Mouse (Mus musculus) colon, adult 2 months (tissue): ENCODE measurements around the gene Krt81. TPM values are rescaled to one million over a fixed set of nuclear protein-coding genes. Genes with fewer than 3 reads are reported as not detected.

ENCODE experiments used
- polyA plus RNA-seq: library from polyadenylated mRNA; depleted of rRNA; stranded (reverse); fragments of >200 nt; gene quantifications from 2 replicates; pipeline ENCODE4 v1.2.3, GENCODE M21; 2012; rRNA removed

Krt81 gene
- not detected in 2 replicates for polyA plus RNA-seq

DNA sequence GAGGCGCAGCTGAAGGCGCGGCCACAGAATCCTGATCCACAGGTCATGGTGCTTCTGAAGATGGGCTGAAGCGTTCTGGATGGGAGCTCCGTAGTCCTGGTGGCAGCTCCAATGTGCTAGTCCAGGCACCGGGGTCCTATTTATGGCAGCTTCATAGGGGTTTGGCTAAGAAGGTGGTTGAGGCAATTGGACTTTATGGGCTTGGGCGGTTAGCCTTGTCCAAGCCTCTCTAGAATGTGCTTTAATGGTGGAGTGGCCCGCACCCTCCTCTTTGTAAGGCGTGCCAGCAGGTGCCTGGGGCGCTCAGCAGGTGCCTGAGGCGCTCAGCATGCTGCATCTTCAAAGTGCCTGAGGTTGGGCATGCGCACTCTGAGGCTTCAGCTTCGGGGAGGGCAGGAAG lies at the start of gene Krt81:
Krt81 (minus strand) TSS at position 101 of the 400 bp plus-strand sequence.

DNA sequence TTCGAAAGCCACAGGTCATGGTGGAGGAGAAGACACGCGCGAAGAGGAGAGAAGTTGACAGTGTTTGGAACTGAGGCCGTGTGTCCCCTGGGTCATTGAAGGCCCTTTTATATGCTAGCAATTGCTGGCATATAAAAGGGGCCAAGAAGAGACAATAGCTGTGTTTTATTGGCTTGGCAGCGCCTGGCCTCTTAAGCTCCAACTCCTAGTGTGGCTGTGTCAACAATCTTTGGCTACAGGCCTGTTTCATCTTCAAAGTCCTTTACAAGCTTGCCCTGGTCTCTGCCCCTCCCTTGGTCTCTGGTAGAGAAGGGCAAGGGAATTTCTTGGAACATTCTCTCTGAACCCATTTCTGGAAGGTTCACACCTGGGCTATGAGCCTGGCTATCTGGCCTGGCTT lies 27.9 kb upstream of the Krt81 start, which contains the start of gene Krt83:
Krt83 (minus strand) TSS at position 82 of the 400 bp plus-strand sequence.

DNA sequence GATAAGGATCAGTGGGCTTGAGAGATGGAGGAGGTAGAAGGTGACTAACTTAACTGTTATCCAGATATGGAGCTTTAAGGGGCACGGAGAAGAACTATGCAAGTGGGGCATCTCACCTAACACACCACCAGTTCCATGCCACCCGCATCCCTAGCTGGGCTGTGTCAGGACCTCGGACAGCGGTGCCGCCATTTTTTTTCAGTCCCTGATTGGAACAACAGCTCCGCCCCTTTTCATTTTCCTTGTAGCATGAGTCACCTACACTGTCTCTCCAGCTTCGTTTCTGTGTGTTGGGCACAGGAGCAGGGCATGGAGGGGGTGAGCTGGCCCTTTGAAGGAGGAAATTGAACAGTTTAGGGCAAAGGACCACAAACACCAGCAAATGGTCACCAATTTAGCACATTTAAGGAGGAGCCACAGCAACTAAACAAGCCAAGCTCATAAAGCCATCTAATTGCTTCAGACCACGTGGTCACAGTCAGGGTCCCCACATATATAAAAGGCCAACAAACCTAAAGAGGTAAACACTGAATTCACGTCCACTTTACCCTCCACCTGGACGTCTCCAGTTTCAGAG lies 9.5 kb upstream of the Krt81 start, which contains the start of gene Krt86:
Krt86 (plus strand) TSS at position 527 of the 577 bp plus-strand sequence.

DNA sequence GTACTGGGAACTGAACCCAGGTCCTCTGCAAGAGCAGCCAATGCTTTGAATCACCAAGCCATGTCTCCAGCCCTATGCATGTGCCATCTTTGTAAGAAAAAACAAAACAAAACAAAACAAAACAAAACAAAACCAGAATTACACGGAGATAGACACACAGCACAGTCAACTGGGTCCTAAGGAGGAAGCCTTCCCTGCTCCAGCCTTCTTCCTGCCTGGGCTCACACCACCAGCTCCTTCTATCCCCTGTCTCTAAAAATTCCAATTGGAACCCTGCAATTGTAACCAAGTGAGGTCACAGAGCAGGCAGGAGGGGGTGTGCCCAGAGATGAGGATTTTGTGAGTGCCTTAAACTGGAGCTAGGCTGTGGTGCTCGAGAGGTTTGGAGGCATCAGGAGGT lies 16.1 kb downstream of the Krt81 start, which contains the start of gene Krt88:
Krt88 (plus strand) TSS at position 301 of the 400 bp plus-strand sequence.

DNA sequence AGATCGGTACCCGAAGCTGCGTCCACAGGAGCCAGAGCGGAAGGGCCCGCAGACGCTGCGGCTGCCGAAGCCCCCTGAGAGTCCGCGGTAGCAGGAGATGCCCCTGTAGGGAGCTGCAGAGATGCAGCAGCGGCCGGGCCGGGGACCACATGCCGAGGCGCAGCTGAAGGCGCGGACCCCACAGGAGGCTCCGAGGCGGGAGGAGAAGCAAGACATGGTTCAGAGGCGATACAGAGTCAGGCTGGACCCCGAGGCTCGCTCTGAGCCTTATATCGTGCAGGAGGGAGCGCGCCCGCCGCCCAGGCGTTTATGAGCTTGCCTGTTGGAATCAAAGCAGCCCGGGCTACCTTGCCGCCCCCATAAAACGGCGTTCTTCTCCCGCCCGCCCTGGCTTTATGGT lies 25.0 kb downstream of the Krt81 start, which contains the start of gene Krt87:
Krt87 (minus strand) TSS at position 250 of the 400 bp plus-strand sequence.

DNA sequence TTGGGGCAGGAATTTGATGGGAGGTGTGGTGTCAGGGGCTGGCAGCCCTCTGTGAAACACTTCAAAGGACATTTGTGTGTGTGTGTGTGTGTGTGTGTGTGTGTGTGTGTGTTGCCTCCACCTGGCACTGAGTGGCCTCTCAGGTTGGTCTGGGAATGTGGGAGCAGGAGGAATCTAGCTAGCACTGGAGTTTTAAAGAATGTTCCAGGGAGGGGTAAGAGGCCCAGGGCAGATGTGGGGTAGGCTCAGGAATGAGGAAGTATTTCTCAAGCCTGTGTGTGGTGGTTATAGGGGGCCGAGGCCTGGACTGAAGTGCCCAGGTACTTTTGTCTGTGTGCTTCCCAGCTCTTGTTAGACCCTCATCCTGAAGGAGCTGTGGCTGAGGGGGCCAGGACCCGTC lies 52.8 kb downstream of the Krt81 start, which contains the start of gene Krt7:
Krt7 (plus strand) TSS at position 269 of the 400 bp plus-strand sequence.

Other genes with a start within 250 kb of the Krt81 start
- gene Grasp, start 239.6 kb downstream of the Krt81 start, polyA plus RNA-seq = 11.3 and 14.6 TPM in 2 replicates
- 17.2 and 17.8 TPM in 2 replicates for gene Nr4a1, start 209.5 kb downstream of the Krt81 start, polyA plus RNA-seq
- 58.0 and 64.1 TPM in 2 replicates for gene Atg101, start 179.5 kb downstream of the Krt81 start, polyA plus RNA-seq
- 0.28 and 0.51 TPM in 2 replicates for gene 6030408B16Rik, start 170.5 kb downstream of the Krt81 start, polyA plus RNA-seq
- 2.5 and 2.9 TPM in 2 replicates for gene Krt80, start 93.6 kb downstream of the Krt81 start, polyA plus RNA-seq
- 71.1 and 72.9 TPM in 2 replicates for gene Krt7, start 52.7 kb downstream of the Krt81 start, polyA plus RNA-seq
- 2.8 and 3.7 TPM in 2 replicates for gene Krt87, start 24.9 kb downstream of the Krt81 start, polyA plus RNA-seq
- not detected in 2 replicates for gene Krt88, start 16.0 kb downstream of the Krt81 start, polyA plus RNA-seq
- not detected in 2 replicates for gene Krt86, start 9.7 kb upstream of the Krt81 start, polyA plus RNA-seq
- 0.63 and 0.72 TPM in 2 replicates for gene Krt83, start 27.8 kb upstream of the Krt81 start, polyA plus RNA-seq
- not detected in 2 replicates for gene Gm49425, start 53.5 kb upstream of the Krt81 start, polyA plus RNA-seq
- 1.0 and 1.2 TPM in 2 replicates for gene Krt84, start 69.1 kb upstream of the Krt81 start, polyA plus RNA-seq
- gene Krt82, start 86.9 kb upstream of the Krt81 start, polyA plus RNA-seq = not detected in 2 replicates
- gene Krt90, start 99.2 kb upstream of the Krt81 start, polyA plus RNA-seq = 0.03 TPM in 1 of 2 replicates, not detected in the other
- not detected in 2 replicates for gene Krt75, start 110.2 kb upstream of the Krt81 start, polyA plus RNA-seq
- not detected in 2 replicates for gene Gm5414, start 164.4 kb upstream of the Krt81 start, polyA plus RNA-seq
- gene Gm5478, start 183.6 kb upstream of the Krt81 start, polyA plus RNA-seq = not detected in 2 replicates
- gene Krt6b, start 216.5 kb upstream of the Krt81 start, polyA plus RNA-seq = not detected in 2 replicates
- 0.06 TPM in 1 of 2 replicates, not detected in the other for gene Krt6a, start 230.6 kb upstream of the Krt81 start, polyA plus RNA-seq
- gene Krt5, start 249.1 kb upstream of the Krt81 start, polyA plus RNA-seq = 0.08 and 0.44 TPM in 2 replicates